Mouse (Mus musculus): ENCODE measurements around the gene Cabp7. TPM values are rescaled to one million over a fixed set of nuclear protein-coding genes. Genes with fewer than 3 reads are reported as not detected.
"Not testable (repeated sequence)": the region's sequence is repeated elsewhere in the genome, so short reads cannot be mapped to it uniquely, and the experiment has no call there.

Gene Cabp7
- polyA plus RNA-seq, 1 experiment from 2014 or later = 3.3 TPM

DNA sequence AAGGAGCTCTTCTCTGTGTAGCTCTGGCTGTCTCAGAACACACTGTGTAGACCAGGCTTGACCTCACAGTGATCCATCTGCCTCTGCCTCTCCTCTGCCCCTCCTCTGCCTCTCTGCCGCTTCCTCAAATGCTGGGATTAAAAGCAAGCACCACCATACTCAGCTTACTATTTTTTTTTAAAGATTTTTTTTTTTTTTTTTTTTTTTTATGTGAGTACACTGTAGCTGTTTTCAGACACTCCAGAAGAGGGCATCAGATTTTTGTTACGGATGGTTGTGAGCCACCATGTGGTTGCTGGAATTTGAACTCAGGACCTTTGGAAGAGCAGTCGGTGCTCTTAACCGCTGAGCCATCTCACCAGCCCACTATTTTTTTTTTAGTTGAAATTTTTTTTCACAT lies 36.4 kb downstream of the Cabp7 start:
- not testable (repeated sequence) for H3K9ac ChIP-seq (replicated peaks; ENCODE audit: low read depth, low read length); ATAC-seq (ENCODE audit: low read depth)
- WGBS = 82% methylated on average over 4 of the region's 4 CpGs

DNA sequence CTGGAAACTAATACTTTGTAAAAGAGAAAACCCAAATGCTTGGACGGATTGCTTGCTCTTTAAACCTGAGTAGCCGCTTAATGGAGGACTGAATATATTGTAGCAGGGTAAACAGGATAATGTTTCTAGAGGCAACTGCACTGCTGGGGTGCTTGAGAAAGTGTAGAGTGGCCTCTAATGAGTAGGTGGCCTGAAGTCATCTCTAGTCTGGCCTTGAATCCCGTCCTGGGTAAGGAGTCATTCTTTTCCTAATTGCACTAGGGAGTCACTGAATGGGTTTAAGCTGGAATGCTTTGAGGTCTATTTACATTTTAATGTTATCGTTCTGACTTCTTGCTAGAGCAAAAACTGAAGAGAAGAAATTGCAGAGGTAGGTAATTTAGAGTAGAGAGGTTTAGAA lies 41.4 kb downstream of the Cabp7 start:
- no peaks in the 10 kb centered on the region for H3K27me3 ChIP-seq (ENCODE audit: control insufficient read depth, insufficient read depth, low read length)
- no peak overlapping the region for H3K27ac ChIP-seq (ENCODE audit: low read depth, low read length)
- ATAC-seq (ENCODE audit: low read depth) = no peak
- peaks cover 12% of the 10 kb centered on the region; the same call in 1 of the 2 replicates for H3K4me1 ChIP-seq (ENCODE audit: control insufficient read depth, insufficient read depth, low read length)
- peak overlapping the region; percentile 84 for H3K4me2 ChIP-seq (ENCODE audit: low read depth, low read length)
- H3K4me3 ChIP-seq (ENCODE audit: low read depth, low read length) = peak overlapping the region; percentile 61
- H3K36me3 ChIP-seq (ENCODE audit: control insufficient read depth, insufficient read depth, low read length) = peaks cover 7% of the 10 kb centered on the region
- H3K9me3 ChIP-seq (ENCODE audit: control insufficient read depth, low read length) = no peaks in the 10 kb centered on the region
- peak overlapping the region; percentile 47 for H3K9ac ChIP-seq (replicated peaks; ENCODE audit: low read depth, low read length)
- WGBS = 4% methylated on average over 4 of the region's 4 CpGs

More for the DNA sequence above, 36.4 kb downstream of the Cabp7 start:
- not testable (repeated sequence) for H3K27ac ChIP-seq (ENCODE audit: low read depth, low read length); H3K4me2 ChIP-seq (ENCODE audit: low read depth, low read length); H3K9me3 ChIP-seq (ENCODE audit: control insufficient read depth, low read length); H3K4me3 ChIP-seq (ENCODE audit: low read depth, low read length); H3K4me1 ChIP-seq (ENCODE audit: control insufficient read depth, insufficient read depth, low read length); H3K36me3 ChIP-seq (ENCODE audit: control insufficient read depth, insufficient read depth, low read length); H3K27me3 ChIP-seq (ENCODE audit: control insufficient read depth, insufficient read depth, low read length)

DNA sequence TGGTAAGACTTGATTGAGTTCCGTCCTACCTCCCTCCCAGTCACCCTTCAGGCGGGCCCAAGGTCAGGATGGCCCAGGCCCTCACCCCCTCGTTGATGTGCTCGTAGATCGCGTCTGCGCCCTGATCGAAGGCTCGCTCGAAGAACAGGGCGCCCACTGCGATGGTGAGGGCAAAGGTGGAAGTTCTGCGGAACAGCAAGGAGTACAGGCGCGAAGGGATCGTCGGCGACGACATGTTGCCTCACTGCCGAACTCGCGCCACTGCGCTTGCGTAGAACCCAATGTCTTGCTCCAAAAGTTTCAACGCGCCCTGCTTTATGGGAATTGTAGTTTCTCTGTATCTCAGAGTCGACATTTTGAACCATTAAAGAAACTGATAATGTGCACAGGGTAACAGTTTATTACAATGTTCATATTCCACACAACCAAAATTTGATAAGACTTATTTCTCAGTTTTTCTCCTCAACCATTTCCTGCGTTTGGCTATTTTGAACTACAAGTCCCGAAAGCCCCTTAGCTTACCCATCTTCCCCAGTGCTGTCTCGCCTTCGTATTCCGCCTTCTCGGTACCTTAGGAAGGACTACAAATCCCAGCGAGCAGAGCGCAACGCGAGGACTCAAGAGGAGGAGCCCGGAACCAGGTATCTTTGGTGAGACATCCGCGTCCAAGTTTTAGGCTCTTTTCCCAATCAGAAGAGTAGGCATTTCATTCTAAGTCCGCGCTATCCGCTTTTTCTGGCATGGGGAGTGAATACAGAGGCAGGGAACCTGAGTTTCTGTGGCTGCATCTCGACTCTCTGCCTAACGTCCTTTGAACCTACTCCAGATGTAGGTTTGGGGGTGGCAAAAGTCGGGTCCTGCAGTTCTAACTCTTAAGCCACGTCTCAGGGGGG lies 42.3 kb downstream of the Cabp7 start, which contains the start of the genes Uqcr10 and Zmat5:
Gene Uqcr10 (minus strand): TSS at position 271 of the 893 bp plus-strand sequence.
Gene Zmat5 (plus strand): TSS at position 607 of the 893 bp plus-strand sequence.
- ATAC-seq (ENCODE audit: low read depth) = peak; percentile 99
- peak within 1 kb of the TSS; percentile 70 for H3K9ac ChIP-seq (replicated peaks; ENCODE audit: low read depth, low read length)
- peak within 1 kb of the TSS; percentile 84 for H3K4me2 ChIP-seq (ENCODE audit: low read depth, low read length)
- no peak within 1 kb of the TSS for H3K27ac ChIP-seq (ENCODE audit: low read depth, low read length)
- WGBS = under 1% methylated on average over 47 of the region's 47 CpGs
- H3K36me3 ChIP-seq (ENCODE audit: control insufficient read depth, insufficient read depth, low read length) = peaks cover 7% of the 10 kb centered on the region
- H3K4me1 ChIP-seq (ENCODE audit: control insufficient read depth, insufficient read depth, low read length) = peaks cover 12% of the 10 kb centered on the region; the same call in 1 of the 2 replicates
- no peaks in the 10 kb centered on the region for H3K27me3 ChIP-seq (ENCODE audit: control insufficient read depth, insufficient read depth, low read length)
- peak within 1 kb of the TSS; percentile 61 for H3K4me3 ChIP-seq (ENCODE audit: low read depth, low read length)
- H3K9me3 ChIP-seq (ENCODE audit: control insufficient read depth, low read length) = no peaks in the 10 kb centered on the region

DNA sequence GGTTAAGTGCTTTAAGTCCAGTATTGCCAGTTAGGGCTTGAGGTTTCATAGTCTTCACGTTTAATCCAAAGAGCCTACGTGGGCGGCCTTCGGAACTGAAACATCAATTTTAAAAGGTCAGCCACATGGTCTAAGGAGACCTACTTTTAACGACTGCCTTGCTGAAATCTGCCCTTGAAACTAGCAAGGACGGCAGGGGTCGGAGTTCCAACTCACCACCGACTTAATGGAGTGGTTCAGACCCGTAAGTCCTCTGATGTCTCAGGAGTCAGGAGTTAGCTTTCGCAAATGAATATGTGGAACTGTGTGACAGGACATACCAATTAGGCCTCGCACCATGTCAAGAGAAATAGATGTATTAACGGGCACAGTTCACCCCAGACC lies 42.9 kb downstream of the Cabp7 start:
- 6% methylated on average over 12 of the region's 12 CpGs for WGBS
- H3K4me1 ChIP-seq (ENCODE audit: control insufficient read depth, insufficient read depth, low read length) = peaks cover 12% of the 10 kb centered on the region; the same call in 1 of the 2 replicates
- ATAC-seq (ENCODE audit: low read depth) = no peak; the same call in 1 of the 2 replicates

DNA sequence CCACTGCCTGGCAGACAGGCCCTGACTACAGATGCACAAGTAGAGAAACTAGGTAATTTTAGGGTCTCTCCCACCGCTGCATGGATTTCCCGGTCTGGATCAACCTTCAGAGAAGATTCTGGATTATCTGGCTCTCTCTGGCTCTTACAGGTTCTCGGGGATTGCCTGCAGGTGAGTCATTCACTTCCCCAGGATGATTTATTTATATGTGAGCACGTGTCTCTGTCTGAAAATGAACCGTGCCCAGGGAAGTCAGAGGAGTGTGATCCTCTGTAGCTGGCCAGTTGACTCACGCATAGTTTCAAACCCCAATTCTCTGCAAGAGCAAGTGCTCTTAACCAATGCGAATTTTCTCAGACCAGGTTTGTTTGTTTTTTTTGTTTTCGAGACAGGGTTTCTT lies 45.9 kb downstream of the Cabp7 start:
- H3K9me3 ChIP-seq (ENCODE audit: control insufficient read depth, low read length) = no peaks in the 10 kb centered on the region
- no peaks in the 10 kb centered on the region for H3K27me3 ChIP-seq (ENCODE audit: control insufficient read depth, insufficient read depth, low read length)
- 87% methylated on average over 8 of the region's 8 CpGs for WGBS
- H3K4me2 ChIP-seq (ENCODE audit: low read depth, low read length) = no peak overlapping the region
- no peak overlapping the region for H3K9ac ChIP-seq (replicated peaks; ENCODE audit: low read depth, low read length)
- no peak overlapping the region for H3K27ac ChIP-seq (ENCODE audit: low read depth, low read length)
- H3K4me1 ChIP-seq (ENCODE audit: control insufficient read depth, insufficient read depth, low read length) = peaks cover 12% of the 10 kb centered on the region; the same call in 1 of the 2 replicates
- peaks cover 7% of the 10 kb centered on the region for H3K36me3 ChIP-seq (ENCODE audit: control insufficient read depth, insufficient read depth, low read length)
- no peak for ATAC-seq (ENCODE audit: low read depth)
- H3K4me3 ChIP-seq (ENCODE audit: low read depth, low read length) = no peak overlapping the region

More for the DNA sequence above, 42.9 kb downstream of the Cabp7 start:
- peak overlapping the region; percentile 84 for H3K4me2 ChIP-seq (ENCODE audit: low read depth, low read length)
- peak overlapping the region; percentile 70 for H3K9ac ChIP-seq (replicated peaks; ENCODE audit: low read depth, low read length)
- H3K27me3 ChIP-seq (ENCODE audit: control insufficient read depth, insufficient read depth, low read length) = no peaks in the 10 kb centered on the region
- H3K27ac ChIP-seq (ENCODE audit: low read depth, low read length) = no peak overlapping the region
- H3K4me3 ChIP-seq (ENCODE audit: low read depth, low read length) = peak overlapping the region; percentile 61
- H3K9me3 ChIP-seq (ENCODE audit: control insufficient read depth, low read length) = no peaks in the 10 kb centered on the region
- peaks cover 7% of the 10 kb centered on the region for H3K36me3 ChIP-seq (ENCODE audit: control insufficient read depth, insufficient read depth, low read length)

DNA sequence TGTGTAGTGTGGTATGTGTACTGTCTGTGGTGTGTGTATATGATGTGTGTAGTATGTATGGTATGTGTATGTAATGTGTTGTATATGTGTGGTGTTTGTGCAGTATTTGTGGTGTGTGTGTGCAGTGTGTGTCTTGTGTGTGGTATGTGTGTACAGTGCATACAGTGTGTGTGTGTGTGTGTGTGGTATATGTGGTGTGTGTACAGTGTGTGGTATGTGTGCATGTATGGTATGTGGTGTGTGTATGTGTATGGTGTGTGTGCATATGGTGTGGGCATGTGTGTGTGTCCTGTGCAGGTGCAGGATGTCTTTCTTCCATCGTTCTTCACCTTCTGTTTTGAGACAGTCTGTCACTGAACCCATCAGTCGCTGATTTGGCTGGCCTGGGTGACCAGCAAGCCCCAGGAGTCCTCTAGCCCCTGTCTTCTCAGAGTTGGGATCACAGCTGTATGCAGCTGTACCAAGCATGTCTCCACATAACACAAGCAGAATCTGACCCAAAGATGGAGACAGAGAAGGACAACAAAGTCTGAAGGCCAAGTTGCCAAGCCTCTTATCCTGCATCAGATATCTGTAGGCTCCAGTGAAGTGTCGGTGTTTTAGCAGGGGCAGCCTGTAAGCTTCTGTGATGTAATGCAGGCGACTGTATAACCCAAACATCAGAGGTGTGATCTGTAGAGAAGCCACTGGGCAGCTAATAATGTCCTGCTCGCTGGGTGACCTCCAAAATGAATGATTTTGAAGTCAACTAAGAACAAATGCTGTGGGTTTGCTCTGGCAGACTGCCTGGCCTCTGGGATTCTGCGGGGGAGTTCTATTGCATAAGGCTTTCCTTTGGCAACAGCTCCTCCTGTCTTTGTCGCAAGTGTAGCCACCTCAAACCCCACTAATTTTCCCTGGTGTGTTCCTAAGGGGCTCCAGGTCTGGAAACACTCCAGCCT lies 49.3 kb downstream of the Cabp7 start:
- Histone ChIP-seq H3K4me3 (ENCODE audit: low read depth, low read length) (no peak overlapping the region), H3K9me3 (ENCODE audit: control insufficient read depth, low read length) (no peaks in the 10 kb centered on the region), H3K4me1 (ENCODE audit: control insufficient read depth, insufficient read depth, low read length) (no peaks in the 10 kb centered on the region)

DNA sequence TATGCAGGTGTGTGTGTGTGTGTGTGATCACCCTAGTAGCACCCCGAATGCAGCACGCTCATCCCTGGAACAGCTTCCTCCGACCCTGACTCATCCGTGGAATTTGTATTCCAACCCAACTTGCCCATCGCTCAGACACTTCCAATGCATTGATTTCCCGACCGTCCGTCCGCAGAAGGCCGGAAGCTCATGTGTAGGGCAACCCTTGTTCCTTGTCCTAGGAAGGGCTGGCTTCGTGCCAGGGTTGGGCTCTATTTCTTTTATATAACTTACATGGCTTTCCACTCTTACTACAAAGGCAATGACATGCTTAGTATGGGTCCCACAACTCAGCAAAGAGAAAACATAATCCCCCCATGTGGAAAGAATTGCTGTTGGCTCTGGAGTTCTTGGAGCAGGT lies 54.4 kb downstream of the Cabp7 start:
- Histone ChIP-seq H3K4me1 (ENCODE audit: control insufficient read depth, insufficient read depth, low read length) (no peaks in the 10 kb centered on the region), H3K27ac (ENCODE audit: low read depth, low read length) (no peak overlapping the region), H3K4me2 (ENCODE audit: low read depth, low read length) (no peak overlapping the region), H3K27me3 (ENCODE audit: control insufficient read depth, insufficient read depth, low read length) (no peaks in the 10 kb centered on the region), H3K4me3 (ENCODE audit: low read depth, low read length) (no peak overlapping the region), H3K9me3 (ENCODE audit: control insufficient read depth, low read length) (no peaks in the 10 kb centered on the region), H3K36me3 (ENCODE audit: control insufficient read depth, insufficient read depth, low read length) (no peaks in the 10 kb centered on the region), H3K9ac (replicated peaks; ENCODE audit: low read depth, low read length) (no peak overlapping the region)
- no peak for ATAC-seq (ENCODE audit: low read depth)
- WGBS = 80% methylated on average over 11 of the region's 11 CpGs

More for the DNA sequence above, 49.3 kb downstream of the Cabp7 start:
- Histone ChIP-seq H3K9ac (replicated peaks; ENCODE audit: low read depth, low read length) (no peak overlapping the region), H3K27ac (ENCODE audit: low read depth, low read length) (no peak overlapping the region), H3K27me3 (ENCODE audit: control insufficient read depth, insufficient read depth, low read length) (no peaks in the 10 kb centered on the region), H3K4me2 (ENCODE audit: low read depth, low read length) (no peak overlapping the region), H3K36me3 (ENCODE audit: control insufficient read depth, insufficient read depth, low read length) (peaks cover 7% of the 10 kb centered on the region)
- no peak for ATAC-seq (ENCODE audit: low read depth)
- 64% methylated on average over 7 of the region's 7 CpGs for WGBS

DNA sequence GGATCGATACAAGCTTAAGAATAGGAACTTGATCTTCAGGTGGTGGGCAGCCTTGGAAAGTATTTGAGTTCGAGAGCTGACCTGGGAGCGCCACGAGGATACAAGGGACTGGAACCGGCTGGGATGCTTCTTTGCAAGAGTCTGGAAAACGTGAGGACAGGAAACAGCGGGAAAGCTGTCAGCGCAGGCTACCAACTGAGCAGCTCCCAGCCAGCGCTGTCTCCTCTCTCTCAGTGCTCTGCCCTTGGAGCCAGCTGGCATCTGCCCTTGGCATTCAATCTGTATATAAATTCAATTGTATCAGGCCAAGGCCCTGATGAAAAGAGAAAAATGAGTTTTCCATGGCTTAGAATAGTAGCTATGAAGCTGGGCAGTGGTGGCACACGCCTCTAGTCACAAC lies 55.4 kb downstream of the Cabp7 start:
- WGBS = 64% methylated on average over 10 of the region's 10 CpGs

More for the DNA sequence above, 55.4 kb downstream of the Cabp7 start:
- Histone ChIP-seq H3K36me3 (ENCODE audit: control insufficient read depth, insufficient read depth, low read length) (no peaks in the 10 kb centered on the region), H3K9me3 (ENCODE audit: control insufficient read depth, low read length) (no peaks in the 10 kb centered on the region), H3K4me2 (ENCODE audit: low read depth, low read length) (no peak overlapping the region), H3K9ac (replicated peaks; ENCODE audit: low read depth, low read length) (no peak overlapping the region), H3K4me1 (ENCODE audit: control insufficient read depth, insufficient read depth, low read length) (no peaks in the 10 kb centered on the region), H3K4me3 (ENCODE audit: low read depth, low read length) (no peak overlapping the region), H3K27me3 (ENCODE audit: control insufficient read depth, insufficient read depth, low read length) (no peaks in the 10 kb centered on the region), H3K27ac (ENCODE audit: low read depth, low read length) (no peak overlapping the region)
- no peak for ATAC-seq (ENCODE audit: low read depth)

Measured in neural tube, embryonic 14.5 days (tissue).